Mouse (Mus musculus) heart, adult 2 months (tissue): Measurements from ENCODE around the gene Zbtb4. TPM values are rescaled to one million over a fixed set of nuclear protein-coding genes. Genes with fewer than 3 reads are reported as not detected.

Experiments used
- DNase-seq, 2 experiments: peaks; one replicate each; pipeline ENCODE4 v3.0.0; 2021
- H3K27ac ChIP-seq: fragments of 200-600 bp; 2 replicates; pipeline ENCODE4 v1.8.1; 2022
- H3K27me3 ChIP-seq: fragments of 200-500 bp; 2 replicates; pipeline ENCODE4 v1.6.1; 2012; ENCODE audit warnings: mild to moderate bottlenecking, low read length, inconsistent platforms, mixed read lengths; ENCODE audit not compliant: control insufficient read depth, insufficient read depth
- H3K36me3 ChIP-seq: fragments of 200-500 bp; 2 replicates; pipeline ENCODE4 v1.6.1; 2012; ENCODE audit warnings: low read length, inconsistent platforms; ENCODE audit not compliant: control insufficient read depth, insufficient read depth
- H3K4me1 ChIP-seq: fragments of 200-500 bp; 2 replicates; pipeline ENCODE4 v1.6.1; 2011; ENCODE audit warnings: low read length; ENCODE audit not compliant: control insufficient read depth, insufficient read depth
- H3K4me3 ChIP-seq: fragments of 200-600 bp; 2 replicates; pipeline ENCODE4 v1.8.1; 2022
- H3K79me2 ChIP-seq: fragments of 200-500 bp; replicated peaks from 2 replicates; pipeline ENCODE4 v1.6.1; 2012; ENCODE audit warnings: mild to moderate bottlenecking, inconsistent platforms, low read length, moderate library complexity, mixed read lengths; ENCODE audit not compliant: control insufficient read depth, insufficient read depth
- H3K9ac ChIP-seq: fragments of 200-500 bp; 2 replicates; pipeline ENCODE4 v1.6.1; 2012; ENCODE audit warnings: low read depth, mild to moderate bottlenecking, control low read depth, inconsistent platforms, low read length, mixed read lengths
- CTCF ChIP-seq: fragments of 200-600 bp; IDR thresholded peaks from 2 replicates; pipeline ENCODE4 v1.8.1; 2022; ENCODE audit warnings: antibody characterized with exemption, mild to moderate bottlenecking, moderate library complexity
- EP300 ChIP-seq: fragments of 200-500 bp; IDR thresholded peaks from 2 replicates; pipeline ENCODE4 v1.6.1; 2011; ENCODE audit warnings: low read depth, low read length, control low read depth; ENCODE audit not compliant: insufficient read depth
- POLR2A ChIP-seq: fragments of 200-500 bp; IDR thresholded peaks from 2 replicates; pipeline ENCODE4 v1.6.1; 2011; ENCODE audit warnings: mild to moderate bottlenecking, low read depth, low read length, control low read depth; ENCODE audit not compliant: insufficient read depth
- WGBS: fragments of 180-500 bp; shearing (Covaris S2); methylation state at CpG from one replicate; pipeline ENCODE4 v1.1.7; 2018; 5-methylcytosine and 5-hydroxymethylcytosine counted together
- intact Hi-C: fragments of 180-260 bp; cut with DNase I; formaldehyde crosslinking; loops from one replicate; pipeline ENCODE4 v1.15.1; 2025
- polyA plus RNA-seq: library from polyadenylated mRNA; depleted of rRNA; stranded (reverse); fragments of >200 nt; gene quantifications from 2 replicates; pipeline ENCODE4 v1.2.3, GENCODE M21; 2012
- total RNA-seq, 2 experiments: library from RNA; stranded (reverse); gene quantifications; 2 replicates each; pipeline ENCODE4 v1.2.3; 2021

The Zbtb4 gene
- total and polyA plus RNA-seq, 3 experiments: 19.8 to 47.9 (median 42.9) TPM

DNA sequence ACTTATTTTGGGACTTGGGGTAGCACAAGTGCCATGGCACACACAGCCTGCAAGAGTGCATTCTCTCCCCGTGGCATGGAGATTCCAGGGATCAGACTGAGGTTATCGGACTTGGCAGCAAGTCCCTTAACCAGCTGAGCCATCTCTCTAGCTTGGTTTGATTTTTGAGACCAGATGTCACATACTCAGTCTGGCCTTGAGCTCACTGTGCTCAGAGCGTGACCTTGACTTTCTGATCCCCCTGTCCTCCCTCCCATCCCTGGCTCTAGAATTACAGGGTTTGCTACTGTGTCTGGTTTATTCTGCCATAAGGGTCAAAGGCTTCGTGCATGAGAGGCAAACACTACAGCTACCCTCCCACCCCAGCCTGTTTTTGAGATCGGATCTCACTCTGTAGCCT, 23.7 kb downstream of the Zbtb4 start:
- H3K79me2 ChIP-seq: no peaks in the 10 kb centered on the region
- no peaks in the 10 kb centered on the region for H3K27me3 ChIP-seq
- H3K4me1 ChIP-seq: peaks cover 1% of the 10 kb centered on the region; the same call in 1 of the 2 replicates
- H3K36me3 ChIP-seq: no peaks in the 10 kb centered on the region
- TF ChIP-seq CTCF (no peak), POLR2A (no peak), EP300 (no peak)
- no peak overlapping the region for H3K4me3 ChIP-seq
- no peak overlapping the region for H3K27ac ChIP-seq
- no peak overlapping the region for H3K9ac ChIP-seq
- DNase-seq: no peak
- intact Hi-C loops: no loop called here
- WGBS: 61% methylated on average over 5 of the region's 5 CpGs

DNA sequence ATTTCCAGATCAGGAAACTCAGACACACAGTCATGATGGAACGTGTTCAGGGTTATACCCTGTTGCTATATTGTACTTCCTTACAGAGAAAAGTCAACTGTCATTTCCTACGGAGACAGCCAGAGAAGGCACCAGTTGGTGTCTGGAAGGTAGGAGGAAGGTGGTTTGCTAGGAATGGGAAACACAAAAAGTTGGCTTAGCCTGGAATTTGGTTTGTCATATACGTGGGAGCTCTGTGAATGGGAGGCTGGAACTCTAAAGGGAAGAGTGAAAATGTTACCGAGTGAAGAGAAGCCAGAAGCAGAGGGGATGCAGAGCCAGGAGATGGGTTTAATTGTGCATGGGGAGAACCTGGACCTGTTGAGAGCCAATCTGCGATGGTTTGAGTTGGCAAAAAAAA, 25.7 kb downstream of the Zbtb4 start:
- intact Hi-C loops: no loop called here
- DNase-seq: no peak
- WGBS: 53% methylated on average over 5 of the region's 5 CpGs

DNA sequence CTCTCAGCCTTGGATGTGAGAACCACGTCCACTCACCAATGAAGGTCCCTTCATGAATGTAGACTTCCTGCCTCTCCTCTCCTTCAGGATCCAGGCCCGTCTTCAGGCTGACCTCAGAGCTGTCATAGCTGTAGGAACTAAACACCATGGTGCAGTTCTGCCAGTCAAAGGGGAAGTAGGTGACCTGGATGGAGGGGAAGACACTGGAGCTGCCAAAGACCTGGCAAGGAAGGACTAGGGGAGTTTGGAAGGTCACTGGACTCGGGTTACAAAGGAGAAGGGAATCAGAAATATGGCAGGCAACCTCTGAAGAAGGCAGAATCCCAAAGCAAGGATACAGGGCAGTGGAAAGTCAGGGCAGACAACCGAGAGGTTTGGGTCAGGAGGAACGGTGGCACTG, 27.7 kb downstream of the Zbtb4 start:
- no peaks in the 10 kb centered on the region for H3K79me2 ChIP-seq
- DNase-seq: no peak
- 71% methylated on average over 5 of the region's 5 CpGs for WGBS
- TF ChIP-seq CTCF: no peak
- TF ChIP-seq POLR2A: no peak
- TF ChIP-seq EP300: no peak
- no peak overlapping the region for H3K4me3 ChIP-seq
- intact Hi-C loops: no loop called here
- H3K27ac ChIP-seq: no peak overlapping the region
- no peaks in the 10 kb centered on the region for H3K27me3 ChIP-seq
- no peaks in the 10 kb centered on the region for H3K36me3 ChIP-seq
- no peak overlapping the region for H3K9ac ChIP-seq
- 0 out of 2 replicates have a peak, but pooled peaks cover 1% of the 10 kb centered on the region for H3K4me1 ChIP-seq

More for the DNA sequence above, 25.7 kb downstream of the Zbtb4 start:
- Histone ChIP-seq H3K79me2 (no peaks in the 10 kb centered on the region), H3K27ac (no peak overlapping the region), H3K36me3 (no peaks in the 10 kb centered on the region), H3K27me3 (no peaks in the 10 kb centered on the region), H3K4me3 (no peak overlapping the region), H3K4me1 (0 out of 2 replicates have a peak, but pooled peaks cover 1% of the 10 kb centered on the region), H3K9ac (no peak overlapping the region)
- TF ChIP-seq CTCF (no peak), EP300 (no peak), POLR2A (no peak)

DNA sequence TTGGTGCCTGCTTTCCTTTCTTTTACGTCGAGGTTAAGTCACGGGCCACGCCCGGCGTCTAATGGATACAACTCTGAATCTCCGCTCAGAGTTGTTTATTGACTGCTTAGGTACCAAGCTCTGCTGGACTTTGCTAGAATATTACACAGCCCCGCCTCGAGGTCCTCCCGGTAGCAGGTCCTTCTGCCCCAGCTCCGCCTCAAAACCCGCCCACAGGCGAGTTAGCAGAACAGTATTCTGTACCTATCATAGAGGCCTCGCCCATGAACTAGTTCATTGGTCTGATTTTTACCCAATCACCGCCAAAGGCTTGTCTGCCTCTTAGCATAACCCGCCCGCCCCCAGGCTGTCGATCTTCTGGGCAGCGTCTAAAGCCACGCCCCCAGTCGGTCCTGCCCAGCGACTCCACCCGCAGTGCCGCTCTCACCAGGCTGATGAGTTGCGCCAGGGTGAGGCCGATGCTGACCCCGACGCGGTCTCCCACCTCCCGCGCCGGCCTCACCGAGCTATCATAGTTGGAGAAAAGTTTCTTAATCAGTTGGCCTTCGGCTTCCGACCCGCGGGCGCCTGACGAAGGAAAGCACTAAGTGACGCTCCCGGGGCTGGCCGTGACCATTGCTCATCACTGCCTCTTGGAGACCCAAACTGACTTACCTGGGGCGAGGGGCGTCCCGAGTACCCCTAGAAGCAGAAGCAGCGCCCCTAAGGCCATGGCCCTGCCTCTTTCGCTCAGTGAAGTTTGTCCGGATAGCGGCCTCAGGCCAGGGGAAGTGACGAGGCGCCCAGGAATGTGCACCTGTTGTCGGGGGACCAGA, 29.7 kb downstream of the Zbtb4 start, which contains the start of gene Chrnb1:
Gene Chrnb1 (minus strand): TSS at position 776 of the 815 bp plus-strand sequence.
- H3K36me3 ChIP-seq: no peaks in the 10 kb centered on the region
- peak within 1 kb of the TSS; percentile 89 for H3K4me3 ChIP-seq
- 2% methylated on average over 52 of the region's 52 CpGs for WGBS
- DNase-seq: peak; percentile 92 to 97
- TF ChIP-seq EP300 (no peak), CTCF (peak; percentile 28), POLR2A (peak; percentile 93)
- peak within 1 kb of the TSS; percentile 95 for H3K27ac ChIP-seq
- H3K27me3 ChIP-seq: no peaks in the 10 kb centered on the region
- intact Hi-C loops: no loop called here
- H3K9ac ChIP-seq: peak within 1 kb of the TSS; percentile 63
- H3K4me1 ChIP-seq: 0 out of 2 replicates have a peak, but pooled peaks cover 1% of the 10 kb centered on the region
- no peaks in the 10 kb centered on the region for H3K79me2 ChIP-seq

DNA sequence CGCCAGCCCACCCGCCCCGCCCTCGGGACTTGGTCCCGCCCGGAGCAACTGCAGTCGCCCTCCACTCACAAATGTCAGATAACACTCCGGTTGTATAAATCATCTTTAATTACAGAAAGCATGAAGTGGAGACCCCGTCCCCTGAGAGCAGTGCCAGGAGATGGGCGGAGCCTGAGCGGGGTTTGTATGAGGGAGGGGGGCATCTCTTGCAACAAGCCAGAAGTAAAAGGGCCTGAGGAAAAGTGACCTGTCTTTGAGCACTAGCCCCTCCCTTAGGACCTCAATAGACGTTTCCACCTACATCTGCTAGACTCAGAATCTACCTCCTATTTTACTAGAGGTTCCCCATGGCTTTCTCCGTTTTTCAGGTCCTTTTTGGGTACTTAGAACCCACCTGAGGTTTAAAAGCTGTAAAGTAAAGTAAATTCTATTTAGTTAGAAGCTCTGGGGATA, 30.3 kb downstream of the Zbtb4 start:
- Histone ChIP-seq H3K79me2 (no peaks in the 10 kb centered on the region), H3K9ac (no peak overlapping the region), H3K4me1 (0 out of 2 replicates have a peak, but pooled peaks cover 1% of the 10 kb centered on the region), H3K4me3 (peak overlapping the region; percentile 89), H3K27ac (peak overlapping the region; percentile 95), H3K36me3 (no peaks in the 10 kb centered on the region), H3K27me3 (no peaks in the 10 kb centered on the region)
- 4% methylated on average over 13 of the region's 13 CpGs for WGBS
- DNase-seq: no peak
- intact Hi-C loops: no loop called here
- TF ChIP-seq EP300: no peak
- no peak for TF ChIP-seq POLR2A
- no peak for TF ChIP-seq CTCF

DNA sequence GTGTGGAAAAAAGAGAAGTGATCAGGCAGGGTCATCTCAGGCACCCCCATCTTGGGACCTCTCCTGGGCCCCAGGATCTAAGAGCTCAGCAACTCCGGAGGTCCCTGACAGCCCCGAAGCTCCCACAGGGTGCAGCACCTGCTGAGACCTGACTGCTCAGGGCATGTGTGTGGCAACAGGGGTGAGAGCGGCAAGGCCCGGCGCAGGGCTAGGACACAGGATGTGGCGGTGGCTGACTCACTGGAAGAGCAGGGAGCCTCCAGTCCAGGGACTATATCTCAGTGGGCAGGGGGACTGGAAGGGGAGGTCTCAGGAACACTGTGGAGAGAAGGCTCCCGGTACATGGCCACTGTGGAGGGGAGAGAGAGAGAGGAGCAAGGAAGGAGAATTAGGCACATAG, 32.2 kb downstream of the Zbtb4 start:
- Histone ChIP-seq H3K27ac (no peak overlapping the region), H3K4me1 (0 out of 2 replicates have a peak, but pooled peaks cover 1% of the 10 kb centered on the region), H3K79me2 (no peaks in the 10 kb centered on the region), H3K9ac (no peak overlapping the region), H3K27me3 (no peaks in the 10 kb centered on the region), H3K36me3 (no peaks in the 10 kb centered on the region), H3K4me3 (no peak overlapping the region)
- DNase-seq: no peak
- intact Hi-C loops: no loop called here
- WGBS: 81% methylated on average over 7 of the region's 7 CpGs
- TF ChIP-seq EP300: no peak
- no peak for TF ChIP-seq CTCF
- no peak for TF ChIP-seq POLR2A
